8 mouse cellular contexts compared by ENCODE assay signal in the genomic region with DNA sequence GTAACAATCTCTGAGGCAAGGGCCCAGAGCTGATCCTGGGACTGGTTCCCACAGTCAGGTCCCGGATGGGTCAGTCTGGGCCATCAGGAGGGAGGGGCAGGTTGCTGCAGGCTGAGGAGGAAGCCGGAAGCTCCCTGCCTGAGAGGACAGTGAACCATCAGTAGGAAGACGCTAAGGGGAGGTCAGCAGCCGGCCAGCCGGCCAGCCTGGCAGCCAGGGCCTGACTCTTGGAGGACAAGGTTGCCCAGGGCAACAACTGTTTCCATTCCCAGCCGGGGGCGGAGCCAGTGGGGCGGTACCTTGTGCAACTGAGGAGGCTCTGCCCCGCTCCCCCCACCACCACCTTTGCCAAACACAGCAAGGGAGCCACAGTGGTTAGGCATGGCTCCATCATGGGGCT. TPM values are rescaled to one million over a fixed set of nuclear protein-coding genes. Genes with fewer than 3 reads are reported as not detected.
DNase-seq lines count a peak whose midpoint lies in the region; ATAC-seq lines count a peak whose summit lies in the region.
"Had no signal": no experiment of that assay in that cellular context is flagged by ENCODE, and none has a peak within 500 bp of the region (broad histone marks: within the 10 kb centered on the region; RNA-seq: fewer than 3 reads in every experiment).

No protein-coding gene starts in this region.

- 8% methylated on average over 9 of the region's 9 CpGs for WGBS in hindbrain, embryonic 14.5 days
- 25% methylated on average over 9 of the region's 9 CpGs for WGBS in liver, embryonic 11.5 days

- H3K4me2 ChIP-seq in hindbrain, embryonic 14.5 days (replicated peaks) = no peak overlapping the region
- no peak overlapping the region for H3K4me2 ChIP-seq in liver, embryonic 11.5 days
- H3K4me2 ChIP-seq: limb, embryonic 13.5 days had no signal

- peak; percentile 60; the same call in 1 of the 2 replicates for ATAC-seq in hindbrain, embryonic 14.5 days (ENCODE audit: low FRiP score)
- peak; percentile 54 for ATAC-seq in liver, embryonic 11.5 days (replicated peaks; ENCODE audit: low FRiP score)

- no peak overlapping the region for H3K27ac ChIP-seq in hindbrain, embryonic 14.5 days
- no peak overlapping the region for H3K27ac ChIP-seq in liver, embryonic 11.5 days (ENCODE audit: low read depth, low read length)
- H3K27ac ChIP-seq: limb, embryonic 13.5 days had no signal

- no peak overlapping the region for H3K4me3 ChIP-seq in hindbrain, embryonic 14.5 days (replicated peaks; ENCODE audit: low read length)
- no peak overlapping the region for H3K4me3 ChIP-seq in liver, embryonic 11.5 days (ENCODE audit: low read depth, low read length)
- H3K4me3 ChIP-seq: limb, embryonic 13.5 days had no signal

- H3K9ac ChIP-seq in hindbrain, embryonic 14.5 days = no peak overlapping the region
- H3K9ac ChIP-seq in liver, embryonic 11.5 days (ENCODE audit: low read depth, low read length) = no peak overlapping the region
- H3K9ac ChIP-seq: limb, embryonic 13.5 days had no signal

- DNase-seq in ZHBTc4 (ENCODE audit: low read depth, low spot score) = peak; percentile 42
- peak; percentile 66 for DNase-seq in adrenal gland, postnatal 25 days
- peak; percentile 71 for DNase-seq in gastrocnemius, postnatal 10 days
- no peak for DNase-seq in hindbrain, embryonic 14.5 days (ENCODE audit: low spot score)
- no peak for DNase-seq in liver, embryonic 11.5 days (ENCODE audit: low spot score)
- peak; percentile 45 for DNase-seq in ovary, postnatal 14 days (ENCODE audit: low spot score)
- no peak for DNase-seq in frontal cortex, postnatal 25 days (ENCODE audit: low spot score in 2 of 2)

- peaks cover 9% of the 10 kb centered on the region; the same call in 1 of the 2 replicates for H3K4me1 ChIP-seq in hindbrain, embryonic 14.5 days (replicated peaks; ENCODE audit: control insufficient read depth, insufficient read depth, low read length)
- peaks cover 10% of the 10 kb centered on the region for H3K4me1 ChIP-seq in liver, embryonic 11.5 days (replicated peaks; ENCODE audit: control insufficient read depth, insufficient read depth, low read length)

- no peaks in the 10 kb centered on the region for H3K36me3 ChIP-seq in hindbrain, embryonic 14.5 days (replicated peaks; ENCODE audit: control insufficient read depth, insufficient read depth)
- H3K36me3 ChIP-seq in liver, embryonic 11.5 days (ENCODE audit: control insufficient read depth, insufficient read depth, low read length) = no peaks in the 10 kb centered on the region
- H3K36me3 ChIP-seq: limb, embryonic 13.5 days had no signal

- no peaks in the 10 kb centered on the region for H3K9me3 ChIP-seq in hindbrain, embryonic 14.5 days (ENCODE audit: control insufficient read depth, low read length)
- H3K9me3 ChIP-seq in liver, embryonic 11.5 days (ENCODE audit: control insufficient read depth, low read length) = no peaks in the 10 kb centered on the region
- H3K9me3 ChIP-seq: limb, embryonic 13.5 days had no signal

- no peaks in the 10 kb centered on the region for H3K27me3 ChIP-seq in hindbrain, embryonic 14.5 days (ENCODE audit: control insufficient read depth, insufficient read depth, low read length)
- H3K27me3 ChIP-seq in liver, embryonic 11.5 days (replicated peaks; ENCODE audit: control insufficient read depth, insufficient read depth, low read length) = no peaks in the 10 kb centered on the region; the same call in 1 of the 2 replicates

RNA-seq across cellular contexts. Expression of a gene that starts 5.1 kb away (rescaled TPM):
- total RNA-seq in adrenal gland, postnatal 25 days (2021) = 4.6 and 6.1 TPM in 2 replicates
- 10 to 100 TPM; 69.8 to 78.6 TPM for total RNA-seq in gastrocnemius, postnatal 10 days (2021)
- polyA plus RNA-seq in hindbrain, embryonic 14.5 days (2014; fragmentation: Nextera tagmentation; extraction: Ambion mirVana) = 5.5 and 6.1 TPM in 2 replicates
- 0.22 and 0.36 TPM in 2 replicates for polyA plus RNA-seq in liver, embryonic 11.5 days (2014; fragmentation: Nextera tagmentation; extraction: Ambion mirVana)

RNA-seq across cellular contexts. Expression of a gene that starts 25.6 kb away (rescaled TPM):
- total RNA-seq in adrenal gland, postnatal 25 days (2021) = 0.30 and 0.52 TPM in 2 replicates
- under 1 TPM; 0.45 to 0.82 TPM for total RNA-seq in gastrocnemius, postnatal 10 days (2021)
- polyA plus RNA-seq in hindbrain, embryonic 14.5 days (2014; fragmentation: Nextera tagmentation; extraction: Ambion mirVana) = 0.09 and 0.16 TPM in 2 replicates
- polyA plus RNA-seq in liver, embryonic 11.5 days (2014; fragmentation: Nextera tagmentation; extraction: Ambion mirVana) = not detected in 2 replicates
- polyA plus RNA-seq: limb, embryonic 13.5 days had no signal

RNA-seq across cellular contexts. Expression of a gene that starts 38.7 kb away (rescaled TPM):
- 0.67 and 0.95 TPM in 2 replicates for total RNA-seq in adrenal gland, postnatal 25 days (2021)
- not detected for total RNA-seq in gastrocnemius, postnatal 10 days (2021)
- polyA plus RNA-seq in hindbrain, embryonic 14.5 days (2014; fragmentation: Nextera tagmentation; extraction: Ambion mirVana) = 0.13 and 0.22 TPM in 2 replicates
- 0.40 and 0.51 TPM in 2 replicates for polyA plus RNA-seq in liver, embryonic 11.5 days (2014; fragmentation: Nextera tagmentation; extraction: Ambion mirVana)

RNA-seq across cellular contexts. Expression of a gene that starts 48.5 kb away (rescaled TPM):
- not detected in 2 replicates for total RNA-seq in adrenal gland, postnatal 25 days (2021)
- total RNA-seq in gastrocnemius, postnatal 10 days (2021) = not detected
- not detected in 2 replicates for polyA plus RNA-seq in hindbrain, embryonic 14.5 days (2014; fragmentation: Nextera tagmentation; extraction: Ambion mirVana)
- polyA plus RNA-seq in liver, embryonic 11.5 days (2014; fragmentation: Nextera tagmentation; extraction: Ambion mirVana) = not detected in 2 replicates

RNA-seq across cellular contexts. Expression of a gene that starts 56.1 kb away (rescaled TPM):
- 14.0 and 15.7 TPM in 2 replicates for total RNA-seq in adrenal gland, postnatal 25 days (2021)
- total RNA-seq in gastrocnemius, postnatal 10 days (2021) = 1 to 10 TPM; 3.6 to 4.4 TPM
- polyA plus RNA-seq in hindbrain, embryonic 14.5 days (2014; fragmentation: Nextera tagmentation; extraction: Ambion mirVana) = 13.3 and 14.0 TPM in 2 replicates
- polyA plus RNA-seq in liver, embryonic 11.5 days (2014; fragmentation: Nextera tagmentation; extraction: Ambion mirVana) = 13.9 and 16.5 TPM in 2 replicates

Comparison
In these comparisons a context has a peak if more than half of its experiments do, and no peak if none do; other contexts are left out.
1. DNase-seq: peak in ZHBTc4 (single experiment), adrenal gland, postnatal 25 days (single experiment), gastrocnemius, postnatal 10 days (single experiment) and ovary, postnatal 14 days (single experiment); none in hindbrain, embryonic 14.5 days (single experiment), liver, embryonic 11.5 days (single experiment) and frontal cortex, postnatal 25 days (0 of 2).